Mouse (Mus musculus): ENCODE measurements around the gene Cpox.

GRCm38 (mm10) chr16:58671212-58671985, 1.3 kb downstream of the Cpox start:
- no peak for TF ChIP-seq CTCF (conservative IDR thresholded peaks at IDR 0.05; ENCODE audit: insufficient read depth, insufficient read length, low read depth, low read length)
- no peak for TF ChIP-seq POLR2A (IDR thresholded peaks at IDR 0.05; ENCODE audit: low read depth, low read length)
